Mouse (Mus musculus): ENCODE data around the gene Ipcef1. TPM values are rescaled to one million over a fixed set of nuclear protein-coding genes. Genes with fewer than 3 reads are reported as not detected.
"Not testable (repeated sequence)": the region's sequence is repeated elsewhere in the genome, so short reads cannot be mapped to it uniquely, and the experiment has no call there.

The Ipcef1 gene
- polyA plus RNA-seq, 1 experiment from 2014 or later: 0.74 TPM

GRCm38 (mm10) chr10:6895796-6896195 is 156.5 kb downstream of the Ipcef1 start:
- 60% methylated on average over 3 of the region's 3 CpGs for WGBS
- Histone ChIP-seq H3K27ac (ENCODE audit: low read length) (no peak overlapping the region), H3K4me1 (ENCODE audit: control insufficient read depth, insufficient read depth, low read length) (no peaks in the 10 kb centered on the region), H3K4me3 (ENCODE audit: low read length) (no peak overlapping the region), H3K4me2 (ENCODE audit: low read depth, low read length) (no peak overlapping the region), H3K36me3 (ENCODE audit: control insufficient read depth, insufficient read depth) (no peaks in the 10 kb centered on the region), H3K27me3 (ENCODE audit: control insufficient read depth, insufficient read depth, low read length) (no peaks in the 10 kb centered on the region), H3K9ac (ENCODE audit: low read length) (no peak overlapping the region), H3K9me3 (replicated peaks; ENCODE audit: control insufficient read depth, low read length) (no peaks in the 10 kb centered on the region)
- no peak for ATAC-seq (replicated peaks; ENCODE audit: extremely low read depth, insufficient read depth, low FRiP score)

DNA sequence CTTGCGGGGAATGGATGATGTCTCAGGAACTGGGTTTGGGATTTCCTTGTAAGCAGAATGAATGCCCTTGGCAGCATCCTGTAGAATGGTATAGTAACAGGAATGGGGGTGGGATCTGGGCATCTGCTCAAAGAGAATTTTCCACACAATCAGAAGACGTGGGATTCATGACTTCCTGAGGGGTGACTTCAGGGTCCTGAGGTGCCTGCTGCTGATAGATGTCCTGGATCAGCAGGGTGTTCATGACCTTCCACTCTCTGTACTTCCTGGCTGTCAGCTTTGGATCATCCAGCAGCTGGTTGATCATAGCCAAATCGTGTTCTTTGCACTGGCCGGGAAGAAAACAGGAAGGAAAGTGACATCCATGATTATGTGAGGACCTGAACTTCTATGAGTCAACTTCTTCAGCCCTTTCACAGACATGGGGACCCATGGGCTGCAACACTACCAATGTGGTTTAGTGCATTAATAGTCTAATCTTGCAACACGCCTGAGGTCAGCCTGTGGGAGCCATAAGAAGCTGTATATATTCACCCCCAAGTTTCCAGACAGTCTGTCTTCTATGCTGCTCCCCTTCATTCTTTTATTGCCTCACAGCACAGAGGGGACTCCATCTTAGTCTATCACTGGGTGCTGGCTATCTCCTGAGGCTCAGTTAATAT is 161.8 kb downstream of the Ipcef1 start:
- Histone ChIP-seq H3K27me3 (ENCODE audit: control insufficient read depth, insufficient read depth, low read length) (no peaks in the 10 kb centered on the region), H3K27ac (ENCODE audit: low read length) (no peak overlapping the region), H3K9me3 (replicated peaks; ENCODE audit: control insufficient read depth, low read length) (no peaks in the 10 kb centered on the region), H3K36me3 (ENCODE audit: control insufficient read depth, insufficient read depth) (no peaks in the 10 kb centered on the region), H3K4me2 (ENCODE audit: low read depth, low read length) (no peak overlapping the region), H3K9ac (ENCODE audit: low read length) (no peak overlapping the region), H3K4me3 (ENCODE audit: low read length) (no peak overlapping the region), H3K4me1 (ENCODE audit: control insufficient read depth, insufficient read depth, low read length) (no peaks in the 10 kb centered on the region)
- WGBS: 60% methylated on average over 5 of the region's 5 CpGs
- ATAC-seq (replicated peaks; ENCODE audit: extremely low read depth, insufficient read depth, low FRiP score): no peak

- ATAC-seq (replicated peaks; ENCODE audit: extremely low read depth, insufficient read depth, low FRiP score): no peak
- H3K4me2 ChIP-seq (ENCODE audit: low read depth, low read length): no peak overlapping the region
- 55% methylated on average over 5 of the region's 5 CpGs for WGBS
These were observed 162.5 kb downstream of the Ipcef1 start for GRCm38 (mm10) chr10:6889640-6890245.

GRCm38 (mm10) chr10:6885460-6885859 is 166.8 kb downstream of the Ipcef1 start:
- ATAC-seq (replicated peaks; ENCODE audit: extremely low read depth, insufficient read depth, low FRiP score): no peak

More at GRCm38 (mm10) chr10:6889640-6890245, 162.5 kb downstream of the Ipcef1 start:
- H3K9ac ChIP-seq (ENCODE audit: low read length): no peak overlapping the region
- no peaks in the 10 kb centered on the region for H3K36me3 ChIP-seq (ENCODE audit: control insufficient read depth, insufficient read depth)
- no peaks in the 10 kb centered on the region for H3K9me3 ChIP-seq (replicated peaks; ENCODE audit: control insufficient read depth, low read length)
- no peaks in the 10 kb centered on the region for H3K4me1 ChIP-seq (ENCODE audit: control insufficient read depth, insufficient read depth, low read length)
- no peak overlapping the region for H3K4me3 ChIP-seq (ENCODE audit: low read length)
- no peaks in the 10 kb centered on the region for H3K27me3 ChIP-seq (ENCODE audit: control insufficient read depth, insufficient read depth, low read length)
- H3K27ac ChIP-seq (ENCODE audit: low read length): no peak overlapping the region

DNA sequence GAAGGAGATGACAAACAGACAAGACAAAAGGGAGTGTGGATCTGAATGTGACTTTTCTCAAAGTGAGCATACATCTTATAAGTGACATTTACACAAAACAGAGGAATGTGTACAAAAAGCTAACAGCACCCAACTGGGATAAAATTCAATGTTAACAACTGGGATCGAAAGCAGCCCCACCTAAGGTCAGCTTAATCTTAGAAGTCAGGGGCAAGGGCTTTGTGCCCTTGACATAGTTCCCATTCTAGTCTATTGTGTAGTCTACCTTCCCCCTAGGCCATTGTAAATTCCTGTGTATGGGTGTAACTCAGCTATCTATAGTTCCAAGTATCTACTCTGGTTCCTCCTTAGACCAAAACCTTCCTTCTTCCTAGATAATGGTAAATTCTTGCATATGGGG is 170.2 kb downstream of the Ipcef1 start:
- H3K27ac ChIP-seq (ENCODE audit: low read length); ATAC-seq (replicated peaks; ENCODE audit: extremely low read depth, insufficient read depth, low FRiP score); H3K4me1 ChIP-seq (ENCODE audit: control insufficient read depth, insufficient read depth, low read length); H3K36me3 ChIP-seq (ENCODE audit: control insufficient read depth, insufficient read depth); H3K4me2 ChIP-seq (ENCODE audit: low read depth, low read length); H3K9me3 ChIP-seq (replicated peaks; ENCODE audit: control insufficient read depth, low read length); H3K27me3 ChIP-seq (ENCODE audit: control insufficient read depth, insufficient read depth, low read length); H3K4me3 ChIP-seq (ENCODE audit: low read length); H3K9ac ChIP-seq (ENCODE audit: low read length): not testable (repeated sequence)
- 97% methylated on average over 1 of the region's 1 CpGs for WGBS

More at GRCm38 (mm10) chr10:6885460-6885859, 166.8 kb downstream of the Ipcef1 start:
- Histone ChIP-seq H3K9me3 (replicated peaks; ENCODE audit: control insufficient read depth, low read length) (no peaks in the 10 kb centered on the region), H3K9ac (ENCODE audit: low read length) (no peak overlapping the region), H3K36me3 (ENCODE audit: control insufficient read depth, insufficient read depth) (no peaks in the 10 kb centered on the region), H3K4me2 (ENCODE audit: low read depth, low read length) (no peak overlapping the region), H3K27ac (ENCODE audit: low read length) (no peak overlapping the region), H3K4me1 (ENCODE audit: control insufficient read depth, insufficient read depth, low read length) (no peaks in the 10 kb centered on the region), H3K27me3 (ENCODE audit: control insufficient read depth, insufficient read depth, low read length) (no peaks in the 10 kb centered on the region), H3K4me3 (ENCODE audit: low read length) (no peak overlapping the region)
- WGBS: 0% methylated on average over 1 of the region's 1 CpGs

- H3K4me2 ChIP-seq (ENCODE audit: low read depth, low read length): no peak overlapping the region
- H3K9ac ChIP-seq (ENCODE audit: low read length): no peak overlapping the region
- no peak overlapping the region for H3K27ac ChIP-seq (ENCODE audit: low read length)
- no peaks in the 10 kb centered on the region for H3K9me3 ChIP-seq (replicated peaks; ENCODE audit: control insufficient read depth, low read length)
- 79% methylated on average over 2 of the region's 2 CpGs for WGBS
- no peaks in the 10 kb centered on the region for H3K27me3 ChIP-seq (ENCODE audit: control insufficient read depth, insufficient read depth, low read length)
- no peak for ATAC-seq (replicated peaks; ENCODE audit: extremely low read depth, insufficient read depth, low FRiP score)
- H3K36me3 ChIP-seq (ENCODE audit: control insufficient read depth, insufficient read depth): no peaks in the 10 kb centered on the region
- no peaks in the 10 kb centered on the region for H3K4me1 ChIP-seq (ENCODE audit: control insufficient read depth, insufficient read depth, low read length)
- no peak overlapping the region for H3K4me3 ChIP-seq (ENCODE audit: low read length)
These were observed 173.9 kb downstream of the Ipcef1 start for GRCm38 (mm10) chr10:6878276-6878881.

DNA sequence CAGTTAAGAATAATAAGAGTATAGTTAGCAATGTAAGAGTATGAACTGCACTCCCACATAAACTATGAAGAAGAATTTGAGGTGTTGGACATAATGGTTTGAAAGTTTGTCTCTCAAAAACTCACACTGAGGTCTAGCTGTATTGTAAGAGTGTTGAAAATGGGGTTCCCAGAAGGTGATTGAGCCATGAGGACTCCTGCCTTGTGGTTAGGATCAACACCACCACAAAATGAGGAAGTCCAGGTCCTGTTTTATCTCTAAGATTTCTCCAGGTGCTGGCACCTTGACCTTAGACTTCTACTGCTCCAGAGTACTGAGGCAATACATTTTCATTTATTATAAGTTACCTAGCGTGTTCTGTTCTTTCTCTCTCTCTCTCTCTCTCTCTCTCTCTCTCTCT is 178.4 kb downstream of the Ipcef1 start:
- H3K36me3 ChIP-seq (ENCODE audit: control insufficient read depth, insufficient read depth): no peaks in the 10 kb centered on the region
- H3K4me1 ChIP-seq (ENCODE audit: control insufficient read depth, insufficient read depth, low read length): no peaks in the 10 kb centered on the region
- WGBS: 70% methylated on average over 1 of the region's 1 CpGs
- no peak overlapping the region for H3K27ac ChIP-seq (ENCODE audit: low read length)
- ATAC-seq (replicated peaks; ENCODE audit: extremely low read depth, insufficient read depth, low FRiP score): no peak
- 0 out of 2 replicates have a peak, but pooled peaks cover under 1% of the 10 kb centered on the region for H3K9me3 ChIP-seq (replicated peaks; ENCODE audit: control insufficient read depth, low read length)
- H3K4me3 ChIP-seq (ENCODE audit: low read length): no peak overlapping the region
- H3K9ac ChIP-seq (ENCODE audit: low read length): no peak overlapping the region
- H3K27me3 ChIP-seq (ENCODE audit: control insufficient read depth, insufficient read depth, low read length): no peaks in the 10 kb centered on the region
- H3K4me2 ChIP-seq (ENCODE audit: low read depth, low read length): no peak overlapping the region

GRCm38 (mm10) chr10:6871418-6872072 is 180.7 kb downstream of the Ipcef1 start:
- no peak overlapping the region for H3K4me3 ChIP-seq (ENCODE audit: low read length)
- no peak overlapping the region for H3K27ac ChIP-seq (ENCODE audit: low read length)
- H3K9me3 ChIP-seq (replicated peaks; ENCODE audit: control insufficient read depth, low read length): 0 out of 2 replicates have a peak, but pooled peaks cover 3% of the 10 kb centered on the region
- no peak for ATAC-seq (replicated peaks; ENCODE audit: extremely low read depth, insufficient read depth, low FRiP score)
- H3K9ac ChIP-seq (ENCODE audit: low read length): no peak overlapping the region
- no peaks in the 10 kb centered on the region for H3K36me3 ChIP-seq (ENCODE audit: control insufficient read depth, insufficient read depth)
- no peaks in the 10 kb centered on the region for H3K27me3 ChIP-seq (ENCODE audit: control insufficient read depth, insufficient read depth, low read length)
- H3K4me2 ChIP-seq (ENCODE audit: low read depth, low read length): no peak overlapping the region
- no peaks in the 10 kb centered on the region for H3K4me1 ChIP-seq (ENCODE audit: control insufficient read depth, insufficient read depth, low read length)
- 77% methylated on average over 7 of the region's 7 CpGs for whole genome bisulfite sequencing

GRCm38 (mm10) chr10:6855812-6856211 is 196.5 kb downstream of the Ipcef1 start:
- H3K4me3 ChIP-seq (ENCODE audit: low read length): no peak overlapping the region
- H3K9me3 ChIP-seq (replicated peaks; ENCODE audit: control insufficient read depth, low read length): no peaks in the 10 kb centered on the region
- ATAC-seq (replicated peaks; ENCODE audit: extremely low read depth, insufficient read depth, low FRiP score): no peak
- no peak overlapping the region for H3K4me2 ChIP-seq (ENCODE audit: low read depth, low read length)
- no peaks in the 10 kb centered on the region for H3K27me3 ChIP-seq (ENCODE audit: control insufficient read depth, insufficient read depth, low read length)
- no peak overlapping the region for H3K9ac ChIP-seq (ENCODE audit: low read length)
- no peaks in the 10 kb centered on the region for H3K4me1 ChIP-seq (ENCODE audit: control insufficient read depth, insufficient read depth, low read length)
- WGBS: 75% methylated on average over 3 of the region's 3 CpGs
- no peak overlapping the region for H3K27ac ChIP-seq (ENCODE audit: low read length)
- no peaks in the 10 kb centered on the region for H3K36me3 ChIP-seq (ENCODE audit: control insufficient read depth, insufficient read depth)
